Mouse (Mus musculus): ENCODE data around the gene Id2. TPM values are rescaled to one million over a fixed set of nuclear protein-coding genes. Genes with fewer than 3 reads are reported as not detected.

Id2 gene
- polyA plus RNA-seq, 1 experiment from 2014 or later, result 359 TPM

GRCm38 (mm10) chr12:25099563-25100408 lies 2.8 kb upstream of the Id2 start:
- Histone ChIP-seq H3K36me3 (ENCODE audit: control insufficient read depth, insufficient read depth, low read length) (no peaks in the 10 kb centered on the region), H3K4me2 (peak overlapping the region; percentile 93), H3K4me3 (ENCODE audit: low read depth, low read length) (peak overlapping the region; percentile 46), H3K9me3 (ENCODE audit: control insufficient read depth, low read length) (no peaks in the 10 kb centered on the region), H3K9ac (ENCODE audit: low read length) (peak overlapping the region; percentile 84), H3K27ac (ENCODE audit: low read depth, low read length) (peak overlapping the region; percentile 96), H3K27me3 (ENCODE audit: control insufficient read depth, insufficient read depth, low read length) (no peaks in the 10 kb centered on the region), H3K4me1 (ENCODE audit: control insufficient read depth, insufficient read depth, low read length) (peaks cover 29% of the 10 kb centered on the region)
- DNase-seq (ENCODE audit: low spot score, missing footprints) (peak; percentile 96), ATAC-seq (ENCODE audit: low FRiP score) (no peak)
- under 1% methylated on average over 38 of the region's 38 CpGs for WGBS

GRCm38 (mm10) chr12:25099313-25099562 lies 2.3 kb upstream of the Id2 start:
- peak overlapping the region; percentile 84 for H3K9ac ChIP-seq (ENCODE audit: low read length)

GRCm38 (mm10) chr12:25098561-25099312 lies 1.8 kb upstream of the Id2 start:
- WGBS, result under 1% methylated on average over 61 of the region's 61 CpGs
- Histone ChIP-seq H3K27ac (ENCODE audit: low read depth, low read length) (peak overlapping the region; percentile 96), H3K9ac (ENCODE audit: low read length) (peak overlapping the region; percentile 84), H3K4me1 (ENCODE audit: control insufficient read depth, insufficient read depth, low read length) (peaks cover 29% of the 10 kb centered on the region), H3K9me3 (ENCODE audit: control insufficient read depth, low read length) (no peaks in the 10 kb centered on the region), H3K4me3 (ENCODE audit: low read depth, low read length) (peak overlapping the region; percentile 46), H3K36me3 (ENCODE audit: control insufficient read depth, insufficient read depth, low read length) (no peaks in the 10 kb centered on the region), H3K27me3 (ENCODE audit: control insufficient read depth, insufficient read depth, low read length) (no peaks in the 10 kb centered on the region), H3K4me2 (peak overlapping the region; percentile 93)
- peak; percentile 83 for ATAC-seq (ENCODE audit: low FRiP score)
- peak; percentile 99 for DNase-seq (ENCODE audit: low spot score, missing footprints)

More at GRCm38 (mm10) chr12:25099313-25099562, 2.3 kb upstream of the Id2 start:
- peak overlapping the region; percentile 93 for H3K4me2 ChIP-seq
- under 1% methylated on average over 9 of the region's 9 CpGs for WGBS
- H3K27me3 ChIP-seq (ENCODE audit: control insufficient read depth, insufficient read depth, low read length), result no peaks in the 10 kb centered on the region
- peaks cover 29% of the 10 kb centered on the region for H3K4me1 ChIP-seq (ENCODE audit: control insufficient read depth, insufficient read depth, low read length)
- no peaks in the 10 kb centered on the region for H3K36me3 ChIP-seq (ENCODE audit: control insufficient read depth, insufficient read depth, low read length)
- no peaks in the 10 kb centered on the region for H3K9me3 ChIP-seq (ENCODE audit: control insufficient read depth, low read length)
- H3K27ac ChIP-seq (ENCODE audit: low read depth, low read length), result peak overlapping the region; percentile 96
- ATAC-seq (ENCODE audit: low FRiP score) (peak; percentile 50), DNase-seq (ENCODE audit: low spot score, missing footprints) (peak; percentile 97)
- H3K4me3 ChIP-seq (ENCODE audit: low read depth, low read length), result peak overlapping the region; percentile 46

GRCm38 (mm10) chr12:25098161-25098550 lies 1.2 kb upstream of the Id2 start:
- H3K27me3 ChIP-seq (ENCODE audit: control insufficient read depth, insufficient read depth, low read length), result no peaks in the 10 kb centered on the region
- H3K9ac ChIP-seq (ENCODE audit: low read length), result peak overlapping the region; percentile 84
- peak overlapping the region; percentile 93 for H3K4me2 ChIP-seq
- 1% methylated on average over 8 of the region's 10 CpGs for WGBS
- peak overlapping the region; percentile 96 for H3K27ac ChIP-seq (ENCODE audit: low read depth, low read length)
- peaks cover 33% of the 10 kb centered on the region for H3K4me1 ChIP-seq (ENCODE audit: control insufficient read depth, insufficient read depth, low read length)
- H3K9me3 ChIP-seq (ENCODE audit: control insufficient read depth, low read length), result no peaks in the 10 kb centered on the region
- DNase-seq (ENCODE audit: low spot score, missing footprints) (no peak), ATAC-seq (ENCODE audit: low FRiP score) (no peak)
- peak overlapping the region; percentile 46 for H3K4me3 ChIP-seq (ENCODE audit: low read depth, low read length)
- no peaks in the 10 kb centered on the region for H3K36me3 ChIP-seq (ENCODE audit: control insufficient read depth, insufficient read depth, low read length)

GRCm38 (mm10) chr12:25097210-25098160 lies 545 bp upstream of the Id2 start:
- Histone ChIP-seq H3K36me3 (ENCODE audit: control insufficient read depth, insufficient read depth, low read length) (no peaks in the 10 kb centered on the region), H3K9me3 (ENCODE audit: control insufficient read depth, low read length) (no peaks in the 10 kb centered on the region), H3K4me1 (ENCODE audit: control insufficient read depth, insufficient read depth, low read length) (peaks cover 40% of the 10 kb centered on the region), H3K9ac (ENCODE audit: low read length) (peak overlapping the region; percentile 84), H3K27ac (ENCODE audit: low read depth, low read length) (peak overlapping the region; percentile 96), H3K4me2 (peak overlapping the region; percentile 93), H3K27me3 (ENCODE audit: control insufficient read depth, insufficient read depth, low read length) (no peaks in the 10 kb centered on the region), H3K4me3 (ENCODE audit: low read depth, low read length) (peak overlapping the region; percentile 46)
- ATAC-seq (ENCODE audit: low FRiP score), result no peak
- DNase-seq (ENCODE audit: low spot score, missing footprints), result peak; percentile 94
- 2% methylated on average over 28 of the region's 28 CpGs for WGBS

- Histone ChIP-seq H3K27ac (ENCODE audit: low read depth, low read length) (peak overlapping the region; percentile 86), H3K27me3 (ENCODE audit: control insufficient read depth, insufficient read depth, low read length) (no peaks in the 10 kb centered on the region), H3K36me3 (ENCODE audit: control insufficient read depth, insufficient read depth, low read length) (no peaks in the 10 kb centered on the region), H3K4me1 (ENCODE audit: control insufficient read depth, insufficient read depth, low read length) (peaks cover 38% of the 10 kb centered on the region), H3K9ac (ENCODE audit: low read length) (peak overlapping the region; percentile 67), H3K4me3 (ENCODE audit: low read depth, low read length) (peak overlapping the region; percentile 69), H3K9me3 (ENCODE audit: control insufficient read depth, low read length) (no peaks in the 10 kb centered on the region), H3K4me2 (peak overlapping the region; percentile 93)
- ATAC-seq (ENCODE audit: low FRiP score), result no peak
- no peak for DNase-seq (ENCODE audit: low spot score, missing footprints)
- under 1% methylated on average over 15 of the region's 15 CpGs for WGBS
Observed at GRCm38 (mm10) chr12:25096640-25097051, 294 bp downstream of the Id2 start.

- Histone ChIP-seq H3K36me3 (ENCODE audit: control insufficient read depth, insufficient read depth, low read length) (no peaks in the 10 kb centered on the region), H3K27ac (ENCODE audit: low read depth, low read length) (peak overlapping the region; percentile 86), H3K4me1 (ENCODE audit: control insufficient read depth, insufficient read depth, low read length) (peaks cover 33% of the 10 kb centered on the region), H3K9ac (ENCODE audit: low read length) (peak overlapping the region; percentile 82), H3K4me2 (peak overlapping the region; percentile 93), H3K4me3 (ENCODE audit: low read depth, low read length) (peak overlapping the region; percentile 69), H3K9me3 (ENCODE audit: control insufficient read depth, low read length) (no peaks in the 10 kb centered on the region), H3K27me3 (ENCODE audit: control insufficient read depth, insufficient read depth, low read length) (no peaks in the 10 kb centered on the region)
- WGBS, result under 1% methylated on average over 41 of the region's 41 CpGs
- ATAC-seq (ENCODE audit: low FRiP score), result peak; percentile 83
- DNase-seq (ENCODE audit: low spot score, missing footprints), result peak; percentile 100
Observed at GRCm38 (mm10) chr12:25095974-25096639, 833 bp downstream of the Id2 start.

- H3K27ac ChIP-seq (ENCODE audit: low read depth, low read length), result peak overlapping the region; percentile 60
- no peaks in the 10 kb centered on the region for H3K27me3 ChIP-seq (ENCODE audit: control insufficient read depth, insufficient read depth, low read length)
- no peaks in the 10 kb centered on the region for H3K36me3 ChIP-seq (ENCODE audit: control insufficient read depth, insufficient read depth, low read length)
- peaks cover 29% of the 10 kb centered on the region for H3K4me1 ChIP-seq (ENCODE audit: control insufficient read depth, insufficient read depth, low read length)
- peak overlapping the region; percentile 69 for H3K4me3 ChIP-seq (ENCODE audit: low read depth, low read length)
- ATAC-seq (ENCODE audit: low FRiP score) (peak; percentile 1), DNase-seq (ENCODE audit: low spot score, missing footprints) (no peak)
- H3K9ac ChIP-seq (ENCODE audit: low read length), result peak overlapping the region; percentile 82
- no peaks in the 10 kb centered on the region for H3K9me3 ChIP-seq (ENCODE audit: control insufficient read depth, low read length)
- H3K4me2 ChIP-seq, result peak overlapping the region; percentile 93
- WGBS, result under 1% methylated on average over 19 of the region's 19 CpGs
Observed at GRCm38 (mm10) chr12:25095538-25095937, 1.4 kb downstream of the Id2 start.

Data from midbrain, embryonic 11.5 days (tissue).